Mouse (Mus musculus) liver, embryonic 13.5 days (tissue): ENCODE data around the gene Itpr2. TPM values are rescaled to one million over a fixed set of nuclear protein-coding genes. Genes with fewer than 3 reads are reported as not detected.

Experiments used
- ATAC-seq: fragments of 200-750 bp; cut with Nextera tagmentation; 2 replicates; pipeline ENCODE4 v1.8.0; 2017; ENCODE audit warnings: low read depth, mild to moderate bottlenecking, moderate number of reproducible peaks, moderate library complexity
- DNase-seq: peaks from one replicate; pipeline ENCODE4 v3.0.0; 2022
- H3K27ac ChIP-seq: fragments of 300-500 bp; sonication (generic); 2 replicates; pipeline ENCODE4 v1.5.1; 2015; ENCODE audit warnings: moderate library complexity, mild to moderate bottlenecking, inconsistent platforms
- H3K27me3 ChIP-seq: fragments of 300-500 bp; sonication (generic); 2 replicates; pipeline ENCODE4 v1.6.1; 2015; ENCODE audit warnings: mild to moderate bottlenecking, inconsistent platforms
- H3K36me3 ChIP-seq: fragments of 300-500 bp; sonication (generic); 2 replicates; pipeline ENCODE4 v1.6.1; 2015; ENCODE audit warnings: mild to moderate bottlenecking, inconsistent platforms
- H3K4me1 ChIP-seq: fragments of 300-500 bp; sonication (generic); replicated peaks from 2 replicates; pipeline ENCODE4 v1.6.1; 2015; ENCODE audit warnings: inconsistent platforms
- H3K4me2 ChIP-seq: fragments of 300-500 bp; sonication (generic); 2 replicates; pipeline ENCODE4 v1.6.1; 2015; ENCODE audit warnings: inconsistent platforms, mild to moderate bottlenecking, moderate library complexity
- H3K4me3 ChIP-seq: fragments of 300-500 bp; sonication (generic); replicated peaks from 2 replicates; pipeline ENCODE4 v1.5.1; 2015; ENCODE audit warnings: mild to moderate bottlenecking, inconsistent platforms
- H3K9ac ChIP-seq: fragments of 300-500 bp; sonication (generic); 2 replicates; pipeline ENCODE4 v1.6.1; 2015; ENCODE audit warnings: mild to moderate bottlenecking, inconsistent platforms
- H3K9me3 ChIP-seq: fragments of 300-500 bp; sonication (generic); replicated peaks from 2 replicates; pipeline ENCODE4 v1.6.1; 2016; ENCODE audit warnings: inconsistent platforms
- WGBS: fragments of 180-500 bp; shearing (Covaris S2); methylation state at CpG from one replicate; pipeline ENCODE4 v1.1.7; 2015; ENCODE audit not compliant: insufficient replicate concordance; 5-methylcytosine and 5-hydroxymethylcytosine counted together
- polyA plus RNA-seq: library from polyadenylated mRNA; unstranded; fragments of >200 nt; fragmentation: Nextera tagmentation; extraction: Ambion mirVana; gene quantifications from 2 replicates; pipeline ENCODE4 v1.2.1, GENCODE M21; 2015

Itpr2 gene
- polyA plus RNA-seq, 1 experiment from 2014 or later: 2.4 TPM

GRCm38 (mm10) chr6:146255656-146256055 lies 246.4 kb downstream of the Itpr2 start:
- 84% methylated on average over 6 of the region's 6 CpGs for WGBS
- Histone ChIP-seq H3K4me3 (no peak overlapping the region), H3K9me3 (peaks cover 7% of the 10 kb centered on the region; the same call in 1 of the 2 replicates), H3K27me3 (no peaks in the 10 kb centered on the region), H3K9ac (no peak overlapping the region), H3K4me1 (peaks cover 18% of the 10 kb centered on the region), H3K36me3 (no peaks in the 10 kb centered on the region), H3K4me2 (peak overlapping the region; percentile 46; the same call in 1 of the 2 replicates), H3K27ac (peak overlapping the region; percentile 54; the same call in 1 of the 2 replicates)
- no peak for ATAC-seq
- DNase-seq: no peak

GRCm38 (mm10) chr6:146254931-146255330 lies 247.1 kb downstream of the Itpr2 start:
- no peak overlapping the region for H3K9ac ChIP-seq
- H3K9me3 ChIP-seq: peaks cover 7% of the 10 kb centered on the region; the same call in 1 of the 2 replicates
- no peak overlapping the region for H3K4me3 ChIP-seq
- H3K27ac ChIP-seq: no peak overlapping the region
- ATAC-seq (no peak), DNase-seq (no peak)
- 79% methylated on average over 9 of the region's 9 CpGs for WGBS
- H3K4me2 ChIP-seq: no peak overlapping the region
- peaks cover 18% of the 10 kb centered on the region for H3K4me1 ChIP-seq
- H3K27me3 ChIP-seq: no peaks in the 10 kb centered on the region
- no peaks in the 10 kb centered on the region for H3K36me3 ChIP-seq

- no peak overlapping the region for H3K4me3 ChIP-seq
- no peak overlapping the region for H3K27ac ChIP-seq
- 78% methylated on average over 3 of the region's 3 CpGs for WGBS
- H3K36me3 ChIP-seq: no peaks in the 10 kb centered on the region
- peaks cover 19% of the 10 kb centered on the region for H3K4me1 ChIP-seq
- ATAC-seq (no peak), DNase-seq (no peak)
- H3K9me3 ChIP-seq: peaks cover 7% of the 10 kb centered on the region; the same call in 1 of the 2 replicates
- no peaks in the 10 kb centered on the region for H3K27me3 ChIP-seq
- no peak overlapping the region for H3K4me2 ChIP-seq
- H3K9ac ChIP-seq: no peak overlapping the region
These were observed 247.7 kb downstream of the Itpr2 start for GRCm38 (mm10) chr6:146254216-146254820.

GRCm38 (mm10) chr6:146249096-146249495 lies 252.9 kb downstream of the Itpr2 start:
- ATAC-seq: no peak
- Histone ChIP-seq H3K4me2 (no peak overlapping the region), H3K4me1 (peaks cover 26% of the 10 kb centered on the region), H3K36me3 (no peaks in the 10 kb centered on the region), H3K27me3 (no peaks in the 10 kb centered on the region), H3K9me3 (no peaks in the 10 kb centered on the region; the same call in 1 of the 2 replicates), H3K9ac (no peak overlapping the region), H3K4me3 (no peak overlapping the region), H3K27ac (no peak overlapping the region)
- no peak for DNase-seq
- WGBS: 71% methylated on average over 6 of the region's 6 CpGs

- Histone ChIP-seq H3K36me3 (no peaks in the 10 kb centered on the region), H3K4me2 (0 out of 2 replicates have a peak overlapping the region, but pooled peaks have one; percentile 24), H3K9me3 (no peaks in the 10 kb centered on the region; the same call in 1 of the 2 replicates), H3K27ac (no peak overlapping the region), H3K4me1 (peaks cover 26% of the 10 kb centered on the region), H3K9ac (no peak overlapping the region), H3K27me3 (no peaks in the 10 kb centered on the region), H3K4me3 (no peak overlapping the region)
- WGBS: 69% methylated on average over 2 of the region's 2 CpGs
- DNase-seq (no peak), ATAC-seq (no peak)
These were observed 253.7 kb downstream of the Itpr2 start for GRCm38 (mm10) chr6:146248341-146248740.

- H3K4me1 ChIP-seq: peaks cover 26% of the 10 kb centered on the region
- no peaks in the 10 kb centered on the region for H3K27me3 ChIP-seq
- H3K36me3 ChIP-seq: no peaks in the 10 kb centered on the region
- DNase-seq (no peak), ATAC-seq (peak; percentile 90)
- no peaks in the 10 kb centered on the region; the same call in 1 of the 2 replicates for H3K9me3 ChIP-seq
- H3K27ac ChIP-seq: no peak overlapping the region
- no peak overlapping the region for H3K9ac ChIP-seq
- H3K4me3 ChIP-seq: no peak overlapping the region
- 0 out of 2 replicates have a peak overlapping the region, but pooled peaks have one; percentile 24 for H3K4me2 ChIP-seq
- 58% methylated on average over 1 of the region's 1 CpGs for WGBS
These were observed 254.1 kb downstream of the Itpr2 start for GRCm38 (mm10) chr6:146247906-146248305.

- ATAC-seq (no peak), DNase-seq (no peak)
- no peak overlapping the region for H3K4me3 ChIP-seq
- H3K36me3 ChIP-seq: no peaks in the 10 kb centered on the region
- no peaks in the 10 kb centered on the region for H3K27me3 ChIP-seq
- peaks cover 26% of the 10 kb centered on the region for H3K4me1 ChIP-seq
- no peak overlapping the region for H3K9ac ChIP-seq
- no peaks in the 10 kb centered on the region; the same call in 1 of the 2 replicates for H3K9me3 ChIP-seq
- H3K4me2 ChIP-seq: no peak overlapping the region
- H3K27ac ChIP-seq: no peak overlapping the region
- WGBS: 76% methylated on average over 6 of the region's 6 CpGs
These were observed 255.7 kb downstream of the Itpr2 start for GRCm38 (mm10) chr6:146246368-146246767.

GRCm38 (mm10) chr6:146245888-146246287 lies 256.1 kb downstream of the Itpr2 start:
- no peaks in the 10 kb centered on the region; the same call in 1 of the 2 replicates for H3K9me3 ChIP-seq
- no peak overlapping the region for H3K4me2 ChIP-seq
- ATAC-seq: no peak
- no peak overlapping the region for H3K27ac ChIP-seq
- peaks cover 26% of the 10 kb centered on the region for H3K4me1 ChIP-seq
- no peaks in the 10 kb centered on the region for H3K27me3 ChIP-seq
- WGBS: 71% methylated on average over 9 of the region's 9 CpGs
- no peak overlapping the region for H3K9ac ChIP-seq
- DNase-seq: no peak
- no peak overlapping the region for H3K4me3 ChIP-seq
- H3K36me3 ChIP-seq: no peaks in the 10 kb centered on the region

- 68% methylated on average over 5 of the region's 5 CpGs for WGBS
- ATAC-seq: no peak
- no peaks in the 10 kb centered on the region; the same call in 1 of the 2 replicates for H3K9me3 ChIP-seq
These were observed 259.0 kb downstream of the Itpr2 start for GRCm38 (mm10) chr6:146243068-146243467.

GRCm38 (mm10) chr6:146241336-146241735 lies 260.7 kb downstream of the Itpr2 start:
- 83% methylated on average over 3 of the region's 3 CpGs for WGBS
- DNase-seq (no peak), ATAC-seq (no peak)
- Histone ChIP-seq H3K4me1 (no peaks in the 10 kb centered on the region), H3K4me3 (no peak overlapping the region), H3K27ac (no peak overlapping the region), H3K36me3 (0 out of 2 replicates have a peak, but pooled peaks cover 4% of the 10 kb centered on the region), H3K9me3 (no peaks in the 10 kb centered on the region; the same call in 1 of the 2 replicates), H3K4me2 (no peak overlapping the region), H3K9ac (no peak overlapping the region), H3K27me3 (no peaks in the 10 kb centered on the region)

More at GRCm38 (mm10) chr6:146243068-146243467, 259.0 kb downstream of the Itpr2 start:
- Histone ChIP-seq H3K4me2 (no peak overlapping the region), H3K4me3 (no peak overlapping the region), H3K4me1 (peaks cover 12% of the 10 kb centered on the region), H3K9ac (no peak overlapping the region), H3K36me3 (no peaks in the 10 kb centered on the region), H3K27me3 (no peaks in the 10 kb centered on the region), H3K27ac (no peak overlapping the region)
- no peak for DNase-seq

GRCm38 (mm10) chr6:146235165-146235564 lies 266.9 kb downstream of the Itpr2 start:
- no peak overlapping the region for H3K9ac ChIP-seq
- DNase-seq (no peak), ATAC-seq (no peak)
- H3K36me3 ChIP-seq: peaks cover 13% of the 10 kb centered on the region; the same call in 1 of the 2 replicates
- 81% methylated on average over 3 of the region's 3 CpGs for WGBS
- no peak overlapping the region for H3K27ac ChIP-seq
- H3K9me3 ChIP-seq: no peaks in the 10 kb centered on the region
- no peak overlapping the region for H3K4me2 ChIP-seq
- H3K4me1 ChIP-seq: peaks cover 20% of the 10 kb centered on the region
- no peak overlapping the region for H3K4me3 ChIP-seq
- H3K27me3 ChIP-seq: no peaks in the 10 kb centered on the region

- Histone ChIP-seq H3K4me2 (no peak overlapping the region), H3K9ac (no peak overlapping the region), H3K36me3 (peaks cover 15% of the 10 kb centered on the region), H3K9me3 (no peaks in the 10 kb centered on the region), H3K4me3 (no peak overlapping the region), H3K4me1 (peaks cover 27% of the 10 kb centered on the region), H3K27ac (no peak overlapping the region), H3K27me3 (no peaks in the 10 kb centered on the region)
- DNase-seq (no peak), ATAC-seq (no peak)
- WGBS: 82% methylated on average over 1 of the region's 1 CpGs
These were observed 267.6 kb downstream of the Itpr2 start for GRCm38 (mm10) chr6:146234417-146234816.
